In the genomic region with DNA sequence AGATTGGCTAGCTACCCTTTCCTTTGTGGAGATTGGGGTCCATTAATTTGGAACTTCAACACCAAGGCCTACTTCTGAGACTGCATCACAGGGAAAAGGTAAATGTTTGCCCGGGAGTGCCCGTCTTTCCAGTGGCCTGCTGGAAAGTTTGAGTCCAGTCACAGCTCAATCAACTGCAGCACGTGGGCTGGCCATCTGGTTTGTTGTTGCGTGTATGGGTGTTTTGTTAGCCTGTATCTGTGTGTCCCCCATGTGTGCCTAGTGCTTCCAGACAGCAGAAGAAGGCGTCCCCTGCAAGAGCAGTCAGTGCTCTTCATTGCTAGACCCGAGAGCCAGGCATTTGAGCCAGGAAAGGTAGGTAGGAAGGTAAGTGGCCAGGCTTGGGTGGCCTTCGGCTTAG, we compare ENCODE assay signal across 28 mouse cellular contexts.
DNase-seq lines count a peak whose midpoint lies in the region; ATAC-seq and TF ChIP-seq lines count a peak whose summit lies in the region.
"Had no signal": no experiment of that assay in that cellular context is flagged by ENCODE, and none has a peak within 500 bp of the region (broad histone marks: within the 10 kb centered on the region; RNA-seq: fewer than 3 reads in every experiment).

No protein-coding gene starts in this region.

- no peak for TF ChIP-seq CTCF in left cerebral cortex, adult 2 months (IDR thresholded peaks at IDR 0.05)

- no peak overlapping the region for H3K27ac ChIP-seq in left cerebral cortex, adult 2 months
- no peak overlapping the region for H3K27ac ChIP-seq in hindbrain, embryonic 14.5 days
- H3K27ac ChIP-seq: forebrain, embryonic 13.5 days; heart, adult 2 months; hindbrain, embryonic 15.5 days; kidney, embryonic 15.5 days; limb, embryonic 12.5 days; liver, embryonic 15.5 days; neural tube, embryonic 15.5 days had no signal

- no peaks in the 10 kb centered on the region for H3K27me3 ChIP-seq in hindbrain, embryonic 14.5 days (ENCODE audit: control insufficient read depth, insufficient read depth, low read length)
- H3K27me3 ChIP-seq: forebrain, embryonic 13.5 days; heart, embryonic 12.5 days; hindbrain, embryonic 15.5 days; limb, embryonic 12.5 days; liver, embryonic 15.5 days; neural tube, embryonic 15.5 days had no signal

- no peak overlapping the region for H3K9ac ChIP-seq in hindbrain, embryonic 14.5 days
- H3K9ac ChIP-seq: forebrain, embryonic 13.5 days; heart, embryonic 12.5 days; hindbrain, embryonic 15.5 days; kidney, embryonic 15.5 days; limb, embryonic 12.5 days; liver, embryonic 15.5 days; lung, embryonic 14.5 days; neural tube, embryonic 15.5 days had no signal

- H3K4me2 ChIP-seq in hindbrain, embryonic 14.5 days (replicated peaks): no peak overlapping the region
- H3K4me2 ChIP-seq: forebrain, embryonic 13.5 days; heart, embryonic 12.5 days; hindbrain, embryonic 15.5 days; kidney, embryonic 15.5 days; limb, embryonic 12.5 days; liver, embryonic 15.5 days; lung, embryonic 14.5 days; neural tube, embryonic 15.5 days had no signal

- H3K9me3 ChIP-seq in hindbrain, embryonic 14.5 days (ENCODE audit: control insufficient read depth, low read length): no peaks in the 10 kb centered on the region
- H3K9me3 ChIP-seq: forebrain, embryonic 13.5 days; heart, embryonic 12.5 days; hindbrain, embryonic 15.5 days; kidney, embryonic 15.5 days; limb, embryonic 12.5 days; liver, embryonic 15.5 days; neural tube, embryonic 15.5 days had no signal

- no peaks in the 10 kb centered on the region for H3K36me3 ChIP-seq in hindbrain, embryonic 14.5 days (replicated peaks; ENCODE audit: control insufficient read depth, insufficient read depth)
- H3K36me3 ChIP-seq: heart, embryonic 12.5 days; hindbrain, embryonic 15.5 days; kidney, embryonic 15.5 days; limb, embryonic 12.5 days; liver, embryonic 15.5 days; neural tube, embryonic 15.5 days had no signal

- no peak for ATAC-seq in hindbrain, embryonic 14.5 days (ENCODE audit: low FRiP score)
- ATAC-seq: CD4-positive, CD25-positive, alpha-beta regulatory T cell, adult 4 months; forebrain, embryonic 13.5 days; inflammation-experienced regulatory T-cells, adult 6 months had no signal

- H3K4me3 ChIP-seq in left cerebral cortex, adult 2 months: no peak overlapping the region
- no peak overlapping the region for H3K4me3 ChIP-seq in hindbrain, embryonic 14.5 days (replicated peaks; ENCODE audit: low read length)
- H3K4me3 ChIP-seq: forebrain, embryonic 13.5 days; heart, adult 2 months; heart, embryonic 12.5 days; hindbrain, embryonic 15.5 days; kidney, embryonic 15.5 days; limb, embryonic 12.5 days; liver, embryonic 15.5 days; neural tube, embryonic 15.5 days had no signal

- 89% methylated on average over 7 of the region's 7 CpGs for WGBS in hindbrain, embryonic 14.5 days

- intact Hi-C loops in left cerebral cortex, adult 2 months (cut with DNase I): no loop called here
- intact Hi-C loops in left cerebral cortex, postnatal 25 days (cut with DNase I): no loop called here

- 0 out of 2 replicates have a peak, but pooled peaks cover 7% of the 10 kb centered on the region for H3K4me1 ChIP-seq in hindbrain, embryonic 14.5 days (replicated peaks; ENCODE audit: control insufficient read depth, insufficient read depth, low read length)
- H3K4me1 ChIP-seq: forebrain, embryonic 13.5 days; hindbrain, embryonic 15.5 days had no signal

- DNase-seq in layer of hippocampus, adult 11-12 months (ENCODE audit: low spot score): peak; percentile 37
- no peak for DNase-seq in layer of hippocampus, postnatal 10 days (ENCODE audit: low spot score in 2 of 2)
- peak; percentile 28 to 47 for DNase-seq in left cerebral cortex, adult 2 months (ENCODE audit: extremely low spot score in 1 of 2, low spot score in 2 of 2)
- no peak for DNase-seq in left cerebral cortex, adult 11 months (ENCODE audit: low spot score)
- peak; percentile 52 to 80 for DNase-seq in left cerebral cortex, postnatal 25 days (ENCODE audit: low spot score in 2 of 2)
- peak; percentile 51 for DNase-seq in right cerebral cortex, postnatal 25 days
- DNase-seq in hindbrain, embryonic 14.5 days (ENCODE audit: low spot score): no peak
- DNase-seq: adrenal gland, postnatal 14 days; cerebellum, adult 11-12 months; cerebellum, adult 9-11 months; heart, adult 2 months; kidney, adult 18-20 months; kidney, postnatal 25 days; lung, embryonic 14.5 days; lung, postnatal 14 days; midbrain, embryonic 14.5 days; retina, postnatal 1 day; spleen, adult 18-20 months; thymus, postnatal 14 days had no signal

Comparison
In these comparisons a context has a peak if more than half of its experiments do, and no peak if none do; other contexts are left out.
1. DNase-seq: peak in layer of hippocampus, adult 11-12 months (single experiment), left cerebral cortex, adult 2 months (2 of 2), left cerebral cortex, postnatal 25 days (2 of 2) and right cerebral cortex, postnatal 25 days (single experiment); none in layer of hippocampus, postnatal 10 days (0 of 2), left cerebral cortex, adult 11 months (single experiment) and hindbrain, embryonic 14.5 days (single experiment).